Mouse (Mus musculus): ENCODE data around the gene Zfyve27. TPM values are rescaled to one million over a fixed set of nuclear protein-coding genes. Genes with fewer than 3 reads are reported as not detected.

Gene Zfyve27
- polyA plus RNA-seq, 1 experiment from 2014 or later, result 35.1 TPM

DNA sequence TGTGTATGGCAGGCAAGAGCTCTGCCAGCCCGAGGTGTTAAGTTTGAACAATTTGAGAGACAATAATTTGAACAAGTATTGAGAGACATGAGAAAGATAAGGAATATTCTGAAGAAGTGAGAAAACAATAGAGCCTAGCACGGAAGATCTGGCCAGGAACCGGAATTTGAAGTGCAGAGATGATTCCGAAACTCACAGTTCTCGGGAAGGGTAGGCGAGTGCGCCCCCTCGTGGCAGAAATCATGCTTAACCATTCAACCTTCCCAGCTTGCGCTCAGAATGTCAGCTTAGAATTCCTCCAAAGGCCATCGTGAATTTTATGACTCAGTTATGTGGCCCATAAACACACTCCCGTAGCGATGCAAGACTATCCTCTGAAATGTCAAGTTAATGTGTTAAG lies 2.4 kb downstream of the Zfyve27 start:
- peak; percentile 91 for DNase-seq (ENCODE audit: low spot score)
- Histone ChIP-seq H3K27ac (no peak overlapping the region), H3K4me3 (replicated peaks; ENCODE audit: low read length) (no peak overlapping the region), H3K9ac (no peak overlapping the region; the same call in 1 of the 2 replicates), H3K4me2 (replicated peaks) (peak overlapping the region; percentile 17), H3K27me3 (ENCODE audit: control insufficient read depth, insufficient read depth, low read length) (0 out of 2 replicates have a peak, but pooled peaks cover 6% of the 10 kb centered on the region), H3K36me3 (replicated peaks; ENCODE audit: control insufficient read depth, insufficient read depth) (no peaks in the 10 kb centered on the region), H3K4me1 (replicated peaks; ENCODE audit: control insufficient read depth, insufficient read depth, low read length) (peaks cover 2% of the 10 kb centered on the region), H3K9me3 (ENCODE audit: control insufficient read depth, low read length) (no peaks in the 10 kb centered on the region)
- ATAC-seq (ENCODE audit: low FRiP score), result no peak
- 3% methylated on average over 12 of the region's 12 CpGs for WGBS

DNA sequence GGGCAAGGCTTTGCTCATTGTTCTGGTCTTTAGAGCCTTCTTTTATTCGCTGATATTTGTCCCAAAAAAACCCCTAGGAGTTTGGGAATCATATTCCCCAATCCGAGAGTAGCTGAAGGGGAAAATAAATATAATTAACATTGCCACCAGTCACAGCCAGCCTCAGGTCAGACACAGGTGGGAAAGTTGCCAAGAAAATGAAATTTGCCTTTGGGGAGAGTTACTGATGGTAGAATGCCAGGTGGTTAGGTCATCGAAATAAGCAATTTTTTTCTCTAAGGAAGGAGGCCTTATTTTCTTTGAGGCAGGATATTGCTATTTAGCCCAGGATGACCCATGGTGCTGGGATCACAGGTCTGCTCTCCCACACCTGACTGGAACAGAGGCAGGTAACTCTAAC lies 3.0 kb downstream of the Zfyve27 start:
- 50% methylated on average over 3 of the region's 3 CpGs for WGBS
- Histone ChIP-seq H3K27me3 (ENCODE audit: control insufficient read depth, insufficient read depth, low read length) (0 out of 2 replicates have a peak, but pooled peaks cover 6% of the 10 kb centered on the region), H3K4me2 (replicated peaks) (no peak overlapping the region), H3K4me1 (replicated peaks; ENCODE audit: control insufficient read depth, insufficient read depth, low read length) (peaks cover 8% of the 10 kb centered on the region), H3K9me3 (ENCODE audit: control insufficient read depth, low read length) (no peaks in the 10 kb centered on the region), H3K27ac (no peak overlapping the region), H3K4me3 (replicated peaks; ENCODE audit: low read length) (no peak overlapping the region), H3K36me3 (replicated peaks; ENCODE audit: control insufficient read depth, insufficient read depth) (no peaks in the 10 kb centered on the region), H3K9ac (no peak overlapping the region)
- DNase-seq (ENCODE audit: low spot score) (no peak), ATAC-seq (ENCODE audit: low FRiP score) (no peak)

DNA sequence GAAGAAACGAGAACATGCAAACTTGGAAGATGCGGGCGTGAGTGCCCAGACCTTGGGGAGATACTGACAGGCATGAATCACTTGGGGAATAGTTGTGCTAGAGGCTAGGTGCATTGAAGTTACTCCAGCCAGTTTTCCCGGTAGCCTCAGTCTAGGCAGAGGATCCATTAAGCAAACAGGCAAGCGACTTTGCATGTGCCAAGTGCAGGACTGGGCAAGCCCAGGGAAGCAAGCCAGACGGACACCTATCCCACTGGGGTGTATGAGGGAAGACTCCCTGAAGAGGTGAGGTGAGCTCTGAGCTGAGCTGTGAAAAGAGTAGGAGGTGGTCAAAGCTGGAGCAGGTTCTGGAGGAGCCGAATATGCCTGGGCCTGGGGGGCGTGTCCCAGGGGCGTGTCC lies 3.7 kb downstream of the Zfyve27 start:
- Histone ChIP-seq H3K9me3 (ENCODE audit: control insufficient read depth, low read length) (no peaks in the 10 kb centered on the region), H3K4me3 (replicated peaks; ENCODE audit: low read length) (no peak overlapping the region), H3K27ac (no peak overlapping the region), H3K27me3 (ENCODE audit: control insufficient read depth, insufficient read depth, low read length) (0 out of 2 replicates have a peak, but pooled peaks cover 6% of the 10 kb centered on the region), H3K4me2 (replicated peaks) (no peak overlapping the region), H3K9ac (no peak overlapping the region), H3K36me3 (replicated peaks; ENCODE audit: control insufficient read depth, insufficient read depth) (no peaks in the 10 kb centered on the region), H3K4me1 (replicated peaks; ENCODE audit: control insufficient read depth, insufficient read depth, low read length) (peaks cover 10% of the 10 kb centered on the region)
- ATAC-seq (ENCODE audit: low FRiP score), result no peak
- 69% methylated on average over 9 of the region's 9 CpGs for WGBS
- no peak for DNase-seq (ENCODE audit: low spot score)

DNA sequence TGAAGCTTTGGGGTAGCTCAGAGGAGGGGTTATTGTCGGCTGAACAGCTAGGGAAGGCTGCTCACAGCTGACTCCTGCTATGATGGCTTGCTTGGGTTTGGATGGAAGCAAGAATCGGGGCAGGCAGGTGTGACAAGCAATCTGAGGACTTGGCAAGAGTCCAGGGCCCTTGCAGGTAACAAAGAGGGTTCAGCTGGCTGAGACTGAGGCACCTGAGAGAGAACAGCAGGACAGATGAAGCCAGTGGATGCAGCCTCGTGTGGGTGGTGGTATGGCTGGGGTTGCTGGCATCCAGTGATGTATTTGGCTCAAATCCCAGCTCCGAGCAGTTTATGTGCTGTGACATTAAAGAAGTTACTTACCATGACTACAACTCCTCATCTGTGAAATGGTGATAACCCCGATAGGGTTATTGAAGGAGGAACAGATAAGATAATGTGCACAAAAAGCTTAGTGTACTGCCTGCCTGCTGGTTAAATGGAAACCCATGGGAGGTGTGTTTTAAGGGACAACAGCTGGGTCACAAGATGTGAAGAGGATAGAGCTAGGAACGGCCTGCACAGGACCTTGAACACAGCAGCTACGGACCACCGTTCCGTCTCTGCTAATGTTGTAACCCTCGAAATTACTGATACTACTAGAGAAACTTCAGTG lies 5.7 kb downstream of the Zfyve27 start:
- H3K9ac ChIP-seq, result no peak overlapping the region
- H3K4me1 ChIP-seq (replicated peaks; ENCODE audit: control insufficient read depth, insufficient read depth, low read length), result peaks cover 10% of the 10 kb centered on the region
- no peak overlapping the region for H3K4me3 ChIP-seq (replicated peaks; ENCODE audit: low read length)
- H3K27ac ChIP-seq, result no peak overlapping the region
- no peaks in the 10 kb centered on the region for H3K36me3 ChIP-seq (replicated peaks; ENCODE audit: control insufficient read depth, insufficient read depth)
- ATAC-seq (ENCODE audit: low FRiP score) (no peak), DNase-seq (ENCODE audit: low spot score) (no peak)
- H3K27me3 ChIP-seq (ENCODE audit: control insufficient read depth, insufficient read depth, low read length), result 0 out of 2 replicates have a peak, but pooled peaks cover 6% of the 10 kb centered on the region
- no peaks in the 10 kb centered on the region for H3K9me3 ChIP-seq (ENCODE audit: control insufficient read depth, low read length)
- peak overlapping the region; percentile 73 for H3K4me2 ChIP-seq (replicated peaks)
- WGBS, result 67% methylated on average over 10 of the region's 10 CpGs

DNA sequence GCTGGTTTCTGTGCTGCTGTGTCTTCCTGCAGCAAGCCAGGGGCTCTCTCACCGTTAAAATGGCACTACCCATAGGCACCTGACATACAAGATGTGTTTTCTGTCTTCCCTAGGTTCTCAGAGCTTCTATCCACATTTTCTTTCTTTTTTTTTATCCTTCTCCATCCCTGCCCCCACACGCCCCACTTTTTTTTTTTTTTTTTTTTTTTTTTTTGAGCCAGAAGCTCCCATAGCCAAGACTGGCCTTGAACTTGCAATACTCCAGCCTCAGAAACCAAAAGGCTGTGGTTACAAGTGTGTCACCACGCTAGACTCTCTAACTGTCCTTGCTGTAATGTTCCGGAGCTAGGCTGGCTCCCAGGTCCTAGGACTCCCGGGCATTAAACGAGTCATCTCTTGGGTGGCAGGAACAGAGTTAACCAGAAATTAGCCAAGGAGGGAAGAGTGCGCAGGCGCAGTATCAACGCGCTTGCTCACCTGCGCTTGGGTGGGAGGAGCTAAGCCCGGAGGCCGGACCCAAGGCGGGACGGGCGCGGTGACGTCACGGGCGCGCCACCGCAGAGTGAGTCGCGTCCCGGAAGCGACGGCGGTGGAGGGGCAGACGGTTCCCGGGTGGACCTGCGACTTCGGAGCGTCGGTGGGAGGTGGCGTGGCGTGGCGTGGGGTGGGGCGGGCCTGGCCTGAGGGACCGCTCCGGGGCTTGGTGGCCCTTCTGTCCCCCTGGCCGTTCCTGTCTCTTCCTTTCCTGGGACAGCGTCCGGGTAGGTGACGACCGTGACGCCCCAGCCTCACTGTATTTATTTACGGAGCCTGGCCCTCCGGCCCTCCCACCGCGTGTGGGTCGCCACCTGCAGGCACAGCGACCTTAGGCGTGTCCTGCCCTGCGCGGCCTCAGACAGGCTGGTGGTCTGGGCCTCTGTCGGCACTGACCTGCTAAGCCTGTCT lies 6.5 kb downstream of the Zfyve27 start:
- Histone ChIP-seq H3K4me2 (replicated peaks) (peak overlapping the region; percentile 73), H3K36me3 (replicated peaks; ENCODE audit: control insufficient read depth, insufficient read depth) (no peaks in the 10 kb centered on the region), H3K27ac (0 out of 2 replicates have a peak overlapping the region, but pooled peaks have one; percentile 47), H3K9ac (peak overlapping the region; percentile 78), H3K4me1 (replicated peaks; ENCODE audit: control insufficient read depth, insufficient read depth, low read length) (peaks cover 10% of the 10 kb centered on the region), H3K9me3 (ENCODE audit: control insufficient read depth, low read length) (no peaks in the 10 kb centered on the region), H3K27me3 (ENCODE audit: control insufficient read depth, insufficient read depth, low read length) (0 out of 2 replicates have a peak, but pooled peaks cover 6% of the 10 kb centered on the region), H3K4me3 (replicated peaks; ENCODE audit: low read length) (peak overlapping the region; percentile 81)
- WGBS, result 2% methylated on average over 52 of the region's 56 CpGs
- peak; percentile 92 for ATAC-seq (ENCODE audit: low FRiP score)
- DNase-seq (ENCODE audit: low spot score), result peak; percentile 97

DNA sequence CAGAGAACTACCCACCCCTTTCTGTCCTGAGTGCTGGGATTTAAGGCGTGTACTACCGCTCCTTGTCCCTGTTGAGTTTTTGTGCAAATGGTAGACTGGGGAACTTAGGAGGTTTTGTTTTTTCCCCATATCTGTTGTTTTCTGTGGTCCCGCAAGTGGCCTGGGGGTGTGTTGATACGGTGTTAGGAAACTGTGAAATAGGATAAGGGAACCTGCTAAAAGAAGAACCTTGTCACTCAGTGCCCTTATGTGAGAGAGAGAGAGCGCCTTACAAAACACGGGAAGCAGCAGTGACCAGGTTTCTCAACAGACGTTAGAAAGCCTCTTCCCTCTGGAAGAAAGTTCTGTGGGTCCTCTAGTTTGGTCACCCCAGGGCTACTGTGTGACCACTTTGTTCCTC lies 13.1 kb downstream of the Zfyve27 start:
- Histone ChIP-seq H3K27me3 (ENCODE audit: control insufficient read depth, insufficient read depth, low read length) (no peaks in the 10 kb centered on the region), H3K9me3 (ENCODE audit: control insufficient read depth, low read length) (no peaks in the 10 kb centered on the region), H3K4me2 (replicated peaks) (no peak overlapping the region), H3K9ac (no peak overlapping the region), H3K27ac (no peak overlapping the region), H3K4me1 (replicated peaks; ENCODE audit: control insufficient read depth, insufficient read depth, low read length) (peaks cover 2% of the 10 kb centered on the region), H3K36me3 (replicated peaks; ENCODE audit: control insufficient read depth, insufficient read depth) (peaks cover 31% of the 10 kb centered on the region), H3K4me3 (replicated peaks; ENCODE audit: low read length) (no peak overlapping the region)
- no peak for DNase-seq (ENCODE audit: low spot score)
- no peak for ATAC-seq (ENCODE audit: low FRiP score)
- 89% methylated on average over 7 of the region's 7 CpGs for WGBS

DNA sequence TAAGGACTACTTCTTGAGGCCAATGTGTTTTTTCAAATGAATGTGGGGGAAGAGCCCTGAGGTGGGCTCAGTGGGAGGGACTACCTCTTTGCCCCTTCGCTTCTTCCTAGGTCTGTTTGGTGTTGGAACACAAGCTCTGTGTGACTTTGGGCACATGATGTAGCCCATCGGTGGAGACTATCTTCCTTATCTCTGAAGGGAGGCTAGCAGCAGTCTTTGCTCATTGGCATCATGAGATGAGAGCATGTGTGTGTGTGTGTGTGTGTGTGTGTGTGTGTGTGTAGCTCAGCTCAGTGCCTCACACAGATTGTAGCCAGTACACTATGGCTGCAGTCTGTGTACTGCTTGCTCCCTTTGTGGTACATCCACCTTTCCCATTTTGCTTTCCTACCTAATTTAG lies 13.7 kb downstream of the Zfyve27 start:
- DNase-seq (ENCODE audit: low spot score), result no peak
- Histone ChIP-seq H3K4me3 (replicated peaks; ENCODE audit: low read length) (no peak overlapping the region), H3K9me3 (ENCODE audit: control insufficient read depth, low read length) (no peaks in the 10 kb centered on the region), H3K9ac (no peak overlapping the region), H3K36me3 (replicated peaks; ENCODE audit: control insufficient read depth, insufficient read depth) (peaks cover 34% of the 10 kb centered on the region), H3K4me2 (replicated peaks) (no peak overlapping the region), H3K27ac (no peak overlapping the region), H3K4me1 (replicated peaks; ENCODE audit: control insufficient read depth, insufficient read depth, low read length) (no peaks in the 10 kb centered on the region), H3K27me3 (ENCODE audit: control insufficient read depth, insufficient read depth, low read length) (no peaks in the 10 kb centered on the region)
- no peak for ATAC-seq (ENCODE audit: low FRiP score)
- 93% methylated on average over 2 of the region's 2 CpGs for WGBS

DNA sequence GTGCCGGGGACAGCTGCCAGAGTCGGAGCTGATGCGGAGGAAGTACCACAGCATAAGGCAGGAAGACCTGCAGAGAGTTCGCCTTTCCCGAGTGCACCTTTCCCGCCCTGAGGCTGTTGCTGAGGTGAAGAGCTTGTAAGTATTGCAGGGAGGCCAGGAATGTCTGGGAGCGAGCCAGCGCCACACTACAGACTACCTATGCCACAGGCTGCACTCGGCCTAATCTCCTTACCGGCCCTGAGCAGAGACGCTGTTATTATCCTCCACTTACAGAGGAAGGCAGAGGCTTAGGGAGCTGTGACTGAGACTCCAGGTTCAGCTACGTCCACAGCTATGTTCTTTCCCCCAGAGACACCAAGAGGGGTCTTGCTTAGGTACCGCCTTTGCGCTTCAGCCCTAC lies 15.6 kb downstream of the Zfyve27 start:
- WGBS, result 93% methylated on average over 14 of the region's 14 CpGs
- H3K36me3 ChIP-seq (replicated peaks; ENCODE audit: control insufficient read depth, insufficient read depth), result peaks cover 50% of the 10 kb centered on the region
- ATAC-seq (ENCODE audit: low FRiP score), result no peak
- H3K4me3 ChIP-seq (replicated peaks; ENCODE audit: low read length), result no peak overlapping the region
- H3K27ac ChIP-seq, result no peak overlapping the region
- no peak overlapping the region for H3K4me2 ChIP-seq (replicated peaks)
- H3K27me3 ChIP-seq (ENCODE audit: control insufficient read depth, insufficient read depth, low read length), result no peaks in the 10 kb centered on the region
- no peaks in the 10 kb centered on the region for H3K9me3 ChIP-seq (ENCODE audit: control insufficient read depth, low read length)
- no peak overlapping the region for H3K9ac ChIP-seq
- no peaks in the 10 kb centered on the region for H3K4me1 ChIP-seq (replicated peaks; ENCODE audit: control insufficient read depth, insufficient read depth, low read length)
- no peak for DNase-seq (ENCODE audit: low spot score)

DNA sequence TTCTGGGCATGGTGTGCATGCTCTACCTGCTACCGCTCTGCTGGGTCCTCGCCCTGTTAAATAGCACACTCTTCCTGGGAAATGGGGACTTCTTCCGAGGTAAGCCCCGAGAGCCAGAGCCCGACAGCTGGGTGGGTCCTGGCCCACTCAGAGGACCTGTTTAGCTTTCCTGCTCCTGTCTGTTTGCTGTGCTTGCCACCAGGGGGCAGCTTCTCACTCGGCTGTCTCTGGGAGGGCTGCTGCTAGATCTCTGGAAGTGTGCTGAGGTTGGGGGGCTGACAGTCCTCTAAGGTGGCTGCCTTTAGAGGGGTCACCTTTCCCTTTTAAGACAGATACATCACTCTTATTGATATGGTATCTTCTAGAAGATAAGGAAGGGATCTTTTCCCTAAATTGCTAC lies 18.9 kb downstream of the Zfyve27 start:
- Histone ChIP-seq H3K9me3 (ENCODE audit: control insufficient read depth, low read length) (no peaks in the 10 kb centered on the region), H3K4me1 (replicated peaks; ENCODE audit: control insufficient read depth, insufficient read depth, low read length) (no peaks in the 10 kb centered on the region), H3K36me3 (replicated peaks; ENCODE audit: control insufficient read depth, insufficient read depth) (peaks cover 76% of the 10 kb centered on the region), H3K4me2 (replicated peaks) (no peak overlapping the region), H3K9ac (no peak overlapping the region), H3K4me3 (replicated peaks; ENCODE audit: low read length) (no peak overlapping the region), H3K27me3 (ENCODE audit: control insufficient read depth, insufficient read depth, low read length) (no peaks in the 10 kb centered on the region), H3K27ac (no peak overlapping the region)
- 64% methylated on average over 6 of the region's 6 CpGs for WGBS
- ATAC-seq (ENCODE audit: low FRiP score), result no peak
- no peak for DNase-seq (ENCODE audit: low spot score)

All from hindbrain, embryonic 14.5 days (tissue).